Mouse (Mus musculus) neural tube, embryonic 11.5 days (tissue): ENCODE results near the gene Sptssa. TPM values are rescaled to one million over a fixed set of nuclear protein-coding genes. Genes with fewer than 3 reads are reported as not detected.

Experiments
- ATAC-seq: fragments of 200-750 bp; cut with Nextera tagmentation; 2 replicates; pipeline ENCODE4 v1.8.0; 2017; ENCODE audit warnings: moderate number of reproducible peaks, mild to moderate bottlenecking, moderate TSS enrichment, moderate library complexity; ENCODE audit not compliant: insufficient read depth, low FRiP score, low TSS enrichment
- DNase-seq: peaks from one replicate; pipeline ENCODE4 v3.0.0-alpha.2; 2015; ENCODE audit warnings: low spot score
- H3K27ac ChIP-seq: fragments of 300-500 bp; sonication (generic); 2 replicates; pipeline ENCODE4 v1.5.1; 2014; ENCODE audit warnings: low read depth, mild to moderate bottlenecking, low read length
- H3K27me3 ChIP-seq: fragments of 300-500 bp; sonication (generic); 2 replicates; pipeline ENCODE4 v1.6.1; 2014; ENCODE audit warnings: mild to moderate bottlenecking, low read length, mixed read lengths; ENCODE audit not compliant: control insufficient read depth, insufficient read depth
- H3K36me3 ChIP-seq: fragments of 300-500 bp; sonication (generic); 2 replicates; pipeline ENCODE4 v1.6.1; 2014; ENCODE audit warnings: mild to moderate bottlenecking, low read length, moderate library complexity, mixed read lengths; ENCODE audit not compliant: control insufficient read depth, insufficient read depth
- H3K4me1 ChIP-seq: fragments of 300-500 bp; sonication (generic); 2 replicates; pipeline ENCODE4 v1.6.1; 2014; ENCODE audit warnings: low read length, mixed read lengths; ENCODE audit not compliant: control insufficient read depth, insufficient read depth
- H3K4me2 ChIP-seq: fragments of 300-500 bp; sonication (generic); 2 replicates; pipeline ENCODE4 v1.6.1; 2014; ENCODE audit warnings: low read depth, mild to moderate bottlenecking, moderate library complexity
- H3K4me3 ChIP-seq: fragments of 300-500 bp; sonication (generic); 2 replicates; pipeline ENCODE4 v1.5.1; 2014; ENCODE audit warnings: low read depth, low read length
- H3K9ac ChIP-seq: fragments of 300-500 bp; sonication (generic); 2 replicates; pipeline ENCODE4 v1.6.1; 2014; ENCODE audit warnings: mild to moderate bottlenecking, low read length
- H3K9me3 ChIP-seq: fragments of 300-500 bp; sonication (generic); 2 replicates; pipeline ENCODE4 v1.6.1; 2016; ENCODE audit warnings: low read length; ENCODE audit not compliant: control insufficient read depth
- WGBS: fragments of 180-500 bp; shearing (Covaris S2); extraction: QIAGEN DNeasy Blood & Tissue Kit; methylation state at CpG from one replicate; pipeline ENCODE4 v1.1.7; 2014; 5-methylcytosine and 5-hydroxymethylcytosine counted together
- polyA plus RNA-seq: library from polyadenylated mRNA; unstranded; fragments of >200 nt; fragmentation: Nextera tagmentation; extraction: Ambion mirVana; gene quantifications from 2 replicates; pipeline ENCODE4 v1.2.1, GENCODE M21; 2014

Gene Sptssa
- polyA plus RNA-seq, 1 experiment from 2014 or later = 190 TPM

DNA sequence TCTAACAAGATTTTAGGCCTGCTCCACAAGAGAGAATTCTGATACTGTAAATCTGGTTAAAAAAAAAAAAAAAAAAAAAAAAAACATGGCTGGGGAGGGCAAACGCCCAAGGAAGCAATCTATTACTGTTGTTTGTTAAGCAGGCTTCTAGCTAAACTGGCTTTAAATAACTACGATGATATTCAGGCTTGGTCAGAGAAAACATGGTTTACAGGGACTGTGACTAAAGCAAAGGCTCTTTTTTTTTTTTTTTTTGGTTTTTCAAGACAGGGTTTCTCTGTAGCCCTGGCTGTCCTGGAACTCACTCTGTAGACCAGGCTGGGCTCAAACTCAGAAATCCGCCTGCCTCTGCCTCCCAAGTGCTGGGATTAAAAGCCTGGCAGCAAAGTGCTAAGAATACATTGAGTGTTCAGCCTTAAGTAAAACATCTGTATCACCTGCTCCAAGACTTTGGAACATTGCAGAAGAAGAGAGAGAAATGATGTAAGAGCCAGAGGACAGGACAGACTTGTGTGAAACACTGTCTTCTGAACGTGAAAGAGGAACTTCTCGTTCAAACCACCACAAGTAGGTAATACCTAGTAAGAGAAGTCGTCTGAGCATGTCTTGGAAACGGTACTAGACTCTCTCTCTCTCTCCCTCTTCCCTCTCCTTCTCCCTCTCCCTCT is 2.2 kb upstream of the Sptssa start:
- Histone ChIP-seq H3K9me3 (no peaks in the 10 kb centered on the region), H3K9ac (no peak overlapping the region), H3K27me3 (no peaks in the 10 kb centered on the region), H3K36me3 (no peaks in the 10 kb centered on the region), H3K27ac (no peak overlapping the region), H3K4me2 (no peak overlapping the region), H3K4me1 (peaks cover 3% of the 10 kb centered on the region), H3K4me3 (no peak overlapping the region)
- ATAC-seq (no peak), DNase-seq (no peak)
- WGBS = 77% methylated on average over 7 of the region's 7 CpGs

DNA sequence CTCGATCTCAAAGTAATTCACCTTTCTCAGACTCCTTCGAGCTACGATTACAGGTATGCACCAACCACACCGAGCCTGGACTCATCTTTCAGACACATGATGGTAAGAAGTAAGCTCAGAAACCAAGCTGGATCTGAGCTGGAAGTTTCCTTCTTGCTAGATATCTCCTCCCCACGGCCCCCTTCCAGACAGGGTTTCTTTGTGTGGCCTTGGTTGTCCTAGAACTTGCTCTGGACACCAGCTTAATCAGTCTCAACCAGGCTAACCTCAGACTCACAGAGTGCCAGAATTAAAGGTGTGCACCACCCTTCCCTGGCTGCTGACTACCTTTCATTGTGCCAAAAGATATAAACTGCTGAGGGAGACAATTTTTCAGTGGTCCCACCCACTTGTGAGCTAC is 1.6 kb upstream of the Sptssa start:
- Histone ChIP-seq H3K27ac (no peak overlapping the region), H3K4me3 (no peak overlapping the region), H3K4me2 (no peak overlapping the region), H3K36me3 (no peaks in the 10 kb centered on the region), H3K27me3 (no peaks in the 10 kb centered on the region), H3K9ac (no peak overlapping the region), H3K4me1 (peaks cover 3% of the 10 kb centered on the region), H3K9me3 (no peaks in the 10 kb centered on the region)
- DNase-seq (no peak), ATAC-seq (no peak)
- WGBS = 93% methylated on average over 5 of the region's 5 CpGs

DNA sequence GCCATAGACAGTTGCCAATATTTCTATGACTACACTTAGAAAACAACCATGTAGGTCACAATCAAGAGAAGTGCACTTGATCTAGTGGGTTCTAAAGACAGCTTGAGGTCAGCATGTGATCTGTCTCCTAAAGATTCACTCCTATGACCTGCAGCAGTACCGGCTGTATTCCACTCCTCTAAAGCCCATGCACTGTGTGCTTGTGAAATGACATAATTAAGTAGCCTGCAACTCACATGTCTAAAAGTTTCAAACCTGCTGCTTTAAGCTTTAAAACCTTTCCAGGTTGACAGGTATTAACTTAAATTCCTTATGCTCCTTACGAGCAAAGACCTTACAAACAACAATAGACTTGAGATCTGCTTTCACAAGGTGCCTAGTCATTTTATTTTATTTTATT is 853 bp upstream of the Sptssa start:
- Histone ChIP-seq H3K4me3 (no peak overlapping the region), H3K9ac (no peak overlapping the region), H3K27ac (no peak overlapping the region), H3K4me2 (no peak overlapping the region; the same call in 1 of the 2 replicates), H3K4me1 (peaks cover 5% of the 10 kb centered on the region), H3K27me3 (no peaks in the 10 kb centered on the region), H3K36me3 (no peaks in the 10 kb centered on the region), H3K9me3 (no peaks in the 10 kb centered on the region)
- DNase-seq (no peak), ATAC-seq (no peak)
- WGBS = 67% methylated on average over 2 of the region's 2 CpGs

- WGBS = 0% methylated on average over 22 of the region's 22 CpGs
- DNase-seq = no peak
- Histone ChIP-seq H3K27ac (peak overlapping the region; percentile 84), H3K4me1 (peaks cover 17% of the 10 kb centered on the region), H3K27me3 (no peaks in the 10 kb centered on the region), H3K4me3 (peak overlapping the region; percentile 69), H3K9me3 (no peaks in the 10 kb centered on the region), H3K4me2 (peak overlapping the region; percentile 65), H3K9ac (peak overlapping the region; percentile 78), H3K36me3 (no peaks in the 10 kb centered on the region)
- ATAC-seq = peak; percentile 21; the same call in 1 of the 2 replicates
These were observed 356 bp downstream of the Sptssa start for GRCm38 (mm10) chr12:54656039-54656395.

GRCm38 (mm10) chr12:54655292-54656038 is 908 bp downstream of the Sptssa start:
- Histone ChIP-seq H3K27me3 (no peaks in the 10 kb centered on the region), H3K9ac (peak overlapping the region; percentile 78), H3K9me3 (no peaks in the 10 kb centered on the region), H3K27ac (peak overlapping the region; percentile 84), H3K4me2 (peak overlapping the region; percentile 65), H3K4me1 (peaks cover 20% of the 10 kb centered on the region), H3K36me3 (no peaks in the 10 kb centered on the region), H3K4me3 (peak overlapping the region; percentile 69)
- WGBS = 33% methylated on average over 16 of the region's 16 CpGs
- DNase-seq (no peak), ATAC-seq (no peak)

- H3K4me2 ChIP-seq = no peak overlapping the region
- no peaks in the 10 kb centered on the region for H3K36me3 ChIP-seq
- peaks cover 21% of the 10 kb centered on the region for H3K4me1 ChIP-seq
- DNase-seq = no peak
- no peaks in the 10 kb centered on the region for H3K27me3 ChIP-seq
- 84% methylated on average over 1 of the region's 1 CpGs for WGBS
- no peak for ATAC-seq
- H3K9me3 ChIP-seq = no peaks in the 10 kb centered on the region
- H3K27ac ChIP-seq = no peak overlapping the region
- H3K9ac ChIP-seq = no peak overlapping the region
- H3K4me3 ChIP-seq = peak overlapping the region; percentile 69; the same call in 1 of the 2 replicates
These were observed 1.6 kb downstream of the Sptssa start for GRCm38 (mm10) chr12:54654741-54655140.

DNA sequence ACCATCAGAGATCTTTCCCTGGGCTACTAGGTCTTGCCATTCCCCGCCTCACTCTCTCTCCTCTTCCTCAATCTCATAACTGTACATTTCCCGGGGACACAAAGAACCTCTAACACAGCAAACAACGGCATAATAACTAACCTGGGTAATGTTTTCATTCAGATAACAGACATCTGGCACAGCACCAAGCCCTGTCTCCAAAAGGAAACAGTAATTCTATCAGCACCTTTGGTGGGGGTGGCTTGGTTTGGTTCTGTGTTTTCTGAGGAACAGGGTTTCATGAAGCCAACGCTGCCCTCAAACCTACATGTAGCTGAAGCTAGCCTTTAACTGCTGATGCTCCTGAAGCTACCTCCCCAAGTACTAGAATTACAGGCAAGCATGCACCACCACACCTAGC is 2.2 kb downstream of the Sptssa start:
- Histone ChIP-seq H3K27me3 (no peaks in the 10 kb centered on the region), H3K4me1 (peaks cover 21% of the 10 kb centered on the region), H3K9ac (no peak overlapping the region), H3K27ac (no peak overlapping the region), H3K4me2 (no peak overlapping the region), H3K36me3 (no peaks in the 10 kb centered on the region), H3K9me3 (no peaks in the 10 kb centered on the region), H3K4me3 (no peak overlapping the region)
- DNase-seq (no peak), ATAC-seq (no peak)
- WGBS = 91% methylated on average over 4 of the region's 4 CpGs

DNA sequence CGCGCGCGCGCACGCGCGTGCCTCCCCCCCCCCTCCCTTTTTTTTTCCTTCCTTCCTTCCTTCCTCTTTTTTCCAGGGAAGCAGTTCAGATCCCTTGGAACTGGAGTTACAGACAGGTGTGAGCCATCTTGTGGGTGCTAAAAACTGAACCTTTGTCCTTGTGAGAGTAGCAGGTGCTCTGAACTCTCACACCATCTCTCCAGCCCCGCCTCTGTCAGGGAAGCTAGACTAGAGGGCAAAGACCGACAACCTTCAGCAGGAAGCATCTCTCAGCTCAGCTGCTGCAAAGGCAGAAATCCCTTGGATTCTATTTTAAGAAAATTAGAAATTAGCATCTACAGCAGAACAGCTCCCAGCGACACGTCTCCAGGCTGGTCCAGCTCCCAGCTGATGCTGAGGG is 4.0 kb downstream of the Sptssa start:
- H3K27me3 ChIP-seq = no peaks in the 10 kb centered on the region
- DNase-seq (no peak), ATAC-seq (no peak)
- 77% methylated on average over 12 of the region's 12 CpGs for WGBS
- H3K36me3 ChIP-seq = no peaks in the 10 kb centered on the region
- H3K4me2 ChIP-seq = no peak overlapping the region
- H3K9me3 ChIP-seq = no peaks in the 10 kb centered on the region
- H3K9ac ChIP-seq = no peak overlapping the region
- H3K4me3 ChIP-seq = no peak overlapping the region
- no peak overlapping the region for H3K27ac ChIP-seq
- H3K4me1 ChIP-seq = peaks cover 21% of the 10 kb centered on the region

GRCm38 (mm10) chr12:54651820-54652219 is 4.6 kb downstream of the Sptssa start:
- Histone ChIP-seq H3K9me3 (no peaks in the 10 kb centered on the region), H3K27ac (no peak overlapping the region), H3K9ac (no peak overlapping the region), H3K4me1 (peaks cover 21% of the 10 kb centered on the region), H3K36me3 (no peaks in the 10 kb centered on the region), H3K4me3 (no peak overlapping the region), H3K27me3 (no peaks in the 10 kb centered on the region), H3K4me2 (no peak overlapping the region)
- DNase-seq (no peak), ATAC-seq (no peak)
- 61% methylated on average over 8 of the region's 8 CpGs for WGBS
